Mouse (Mus musculus) kidney, postnatal 14 days (tissue): ENCODE results near the gene Oaz3.

Experiments
- DNase-seq: peaks from one replicate; pipeline ENCODE4 v3.0.0; 2022; ENCODE audit warnings: mixed read lengths

Gene Oaz3

GRCm38 (mm10) chr3:94443597-94443964, at the start of gene Oaz3:
Gene Oaz3, minus strand, starts transcription at chr3:94443915.
- no peak for DNase-seq

- DNase-seq, result no peak
Measured at GRCm38 (mm10) chr3:94487581-94487980, 43.9 kb upstream of the Oaz3 start.

- DNase-seq, result no peak
Measured at GRCm38 (mm10) chr3:94485922-94486321, 42.2 kb upstream of the Oaz3 start.

GRCm38 (mm10) chr3:94483790-94484439, 40.2 kb upstream of the Oaz3 start:
- no peak for DNase-seq

GRCm38 (mm10) chr3:94482764-94483385, 39.2 kb upstream of the Oaz3 start:
- no peak for DNase-seq

- DNase-seq, result no peak
Measured at GRCm38 (mm10) chr3:94481429-94481828, 37.7 kb upstream of the Oaz3 start.

GRCm38 (mm10) chr3:94480291-94480884, 36.7 kb upstream of the Oaz3 start, which contains the start of gene Riiad1:
Gene Riiad1, minus strand, starts transcription at chr3:94480341.
- no peak for DNase-seq

GRCm38 (mm10) chr3:94479564-94479963, 35.8 kb upstream of the Oaz3 start:
- peak; percentile 23 for DNase-seq

GRCm38 (mm10) chr3:94478591-94479169, 35.0 kb upstream of the Oaz3 start:
- DNase-seq, result no peak

GRCm38 (mm10) chr3:94477981-94478422, 34.3 kb upstream of the Oaz3 start, which contains the start of gene Celf3:
Gene Celf3, plus strand, starts transcription at chr3:94478295.
- no peak for DNase-seq

- no peak for DNase-seq
Measured at GRCm38 (mm10) chr3:94477444-94477843, 33.7 kb upstream of the Oaz3 start.

- DNase-seq, result peak; percentile 25
Measured at GRCm38 (mm10) chr3:94476301-94477035, 32.8 kb upstream of the Oaz3 start.

GRCm38 (mm10) chr3:94473567-94474232, 30.0 kb upstream of the Oaz3 start:
- no peak for DNase-seq

- DNase-seq, result no peak
Measured at GRCm38 (mm10) chr3:94473115-94473505, 29.4 kb upstream of the Oaz3 start.

GRCm38 (mm10) chr3:94472447-94473114, 28.9 kb upstream of the Oaz3 start:
- DNase-seq, result peak; percentile 46

- no peak for DNase-seq
Measured at GRCm38 (mm10) chr3:94468931-94469330, 25.2 kb upstream of the Oaz3 start.

GRCm38 (mm10) chr3:94465632-94466430, 22.1 kb upstream of the Oaz3 start:
- DNase-seq, result no peak

- DNase-seq, result no peak
Measured at GRCm38 (mm10) chr3:94463926-94464578, 20.3 kb upstream of the Oaz3 start.

- no peak for DNase-seq
Measured at GRCm38 (mm10) chr3:94459834-94460233, 16.1 kb upstream of the Oaz3 start.

GRCm38 (mm10) chr3:94457055-94457454, 13.3 kb upstream of the Oaz3 start:
- DNase-seq, result no peak
